Mouse (Mus musculus) brown adipose tissue, adult 24 weeks (tissue): ENCODE measurements around the gene D630023F18Rik. TPM values are rescaled to one million over a fixed set of nuclear protein-coding genes. Genes with fewer than 3 reads are reported as not detected.
A peak's percentile ranks its signal among the peaks of the same experiment; 100 is the strongest.

Source experiments
- H3K27ac ChIP-seq: fragments of 200-500 bp; replicated peaks from 2 replicates; pipeline ENCODE4 v1.5.1; 2012; ENCODE audit warnings: low read depth, mild to moderate bottlenecking, low read length
- H3K4me1 ChIP-seq: fragments of 200-500 bp; 2 replicates; pipeline ENCODE4 v1.6.1; 2012; ENCODE audit warnings: low read length, mixed read lengths; ENCODE audit not compliant: control insufficient read depth, insufficient read depth, insufficient read length
- H3K4me3 ChIP-seq: fragments of 200-500 bp; 2 replicates; pipeline ENCODE4 v1.5.1; 2012; ENCODE audit warnings: low read depth, mild to moderate bottlenecking, low read length, moderate library complexity; ENCODE audit not compliant: insufficient read depth
- polyA plus RNA-seq: library from polyadenylated mRNA; stranded (reverse); fragments of >200 nt; gene quantifications from 2 replicates; pipeline ENCODE4 v1.2.4, GENCODE M21; 2012; ENCODE audit not compliant: missing spikeins, insufficient read depth, insufficient read length

The D630023F18Rik gene
- polyA plus RNA-seq, 1 experiment: not detected

DNA sequence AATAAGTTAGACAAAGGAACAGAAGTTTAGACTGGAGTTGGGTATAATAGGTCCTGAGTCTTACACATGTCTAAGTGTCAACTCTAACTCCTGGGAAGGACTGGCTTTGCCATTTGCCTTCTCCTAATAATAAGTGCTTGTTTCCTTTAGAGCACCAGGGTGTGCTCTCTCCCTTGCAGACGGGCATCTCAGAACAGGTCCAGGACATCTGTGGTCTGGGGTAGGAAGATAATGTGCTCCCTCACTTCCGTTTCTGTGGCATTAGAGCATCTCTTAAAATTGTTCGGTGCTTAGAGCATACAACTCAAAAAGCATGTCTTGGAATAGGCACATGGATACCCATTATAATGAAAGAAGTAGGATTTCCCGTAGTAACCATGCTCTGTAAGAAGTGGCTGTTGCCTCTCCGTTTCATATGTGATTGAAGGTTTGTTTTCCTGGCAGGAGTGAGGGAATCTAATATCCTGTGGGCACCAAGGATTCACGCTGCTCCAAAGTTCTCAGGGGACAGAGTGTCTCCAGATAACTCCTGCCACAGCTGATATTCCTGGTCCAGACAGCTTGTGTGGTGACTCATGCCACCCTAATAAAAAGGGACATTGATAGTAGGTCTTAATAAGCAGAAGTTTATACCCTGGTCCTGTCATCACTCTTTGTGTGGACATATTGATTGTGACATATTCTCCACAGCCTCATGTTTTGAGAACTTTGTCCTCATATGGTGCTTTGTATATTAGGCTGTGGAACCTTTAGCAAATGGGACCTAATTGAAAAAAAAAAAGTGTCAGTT lies 34.3 kb downstream of the D630023F18Rik start:
- H3K27ac ChIP-seq: no peak overlapping the region

DNA sequence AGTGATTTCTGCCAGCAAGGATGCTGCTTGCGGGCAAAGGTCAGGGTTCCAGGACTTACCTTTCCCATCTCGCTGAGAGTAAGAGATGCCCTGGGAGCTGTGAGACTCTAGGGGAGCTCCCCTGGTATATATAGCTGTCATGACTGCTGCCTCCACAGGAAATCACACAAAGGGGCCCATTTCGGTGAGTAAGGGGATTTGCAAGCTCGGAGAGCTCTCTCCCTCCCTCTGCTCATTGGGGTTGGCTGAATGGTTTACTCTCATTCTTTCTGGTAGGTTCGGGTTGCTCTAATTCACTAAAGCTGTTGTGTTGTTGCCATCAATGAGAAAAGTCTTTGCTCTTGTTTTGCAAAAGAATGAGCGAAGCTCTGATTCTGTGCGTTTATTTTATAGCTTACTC lies 40.8 kb downstream of the D630023F18Rik start, which contains the start of gene Crygb:
TSS of gene Crygb (minus strand) at position 101 of the 400 bp plus-strand sequence.
- H3K4me1 ChIP-seq: no peaks in the 10 kb centered on the region
- H3K27ac ChIP-seq: no peak within 1 kb of the TSS

More for the DNA sequence above, 34.3 kb downstream of the D630023F18Rik start:
- no peaks in the 10 kb centered on the region for H3K4me1 ChIP-seq
- H3K4me3 ChIP-seq: no peak overlapping the region

DNA sequence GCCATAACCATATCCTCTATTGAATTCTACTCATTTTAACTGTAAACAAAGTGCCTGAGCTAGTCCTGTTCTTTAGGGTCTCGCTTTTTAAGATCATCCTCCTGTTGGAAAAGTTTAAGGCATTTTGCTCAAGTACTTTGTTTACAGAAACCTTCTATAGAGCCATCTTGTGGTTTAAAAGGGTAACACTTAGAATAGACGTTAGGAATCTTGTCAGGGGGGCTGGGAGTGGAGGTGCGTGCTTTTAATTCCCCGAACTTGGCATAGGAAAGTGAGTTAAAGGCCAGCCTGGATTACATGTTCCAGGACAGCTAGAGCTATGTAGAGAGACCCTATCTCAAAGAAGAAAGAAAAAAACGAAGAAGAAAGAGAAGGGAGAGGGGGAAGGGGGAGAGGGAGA lies 47.4 kb downstream of the D630023F18Rik start:
- Histone ChIP-seq H3K4me3 (no peak overlapping the region), H3K27ac (no peak overlapping the region), H3K4me1 (no peaks in the 10 kb centered on the region)

More for the DNA sequence above, 40.8 kb downstream of the D630023F18Rik start, which contains the start of gene Crygb:
- no peak within 1 kb of the TSS for H3K4me3 ChIP-seq

DNA sequence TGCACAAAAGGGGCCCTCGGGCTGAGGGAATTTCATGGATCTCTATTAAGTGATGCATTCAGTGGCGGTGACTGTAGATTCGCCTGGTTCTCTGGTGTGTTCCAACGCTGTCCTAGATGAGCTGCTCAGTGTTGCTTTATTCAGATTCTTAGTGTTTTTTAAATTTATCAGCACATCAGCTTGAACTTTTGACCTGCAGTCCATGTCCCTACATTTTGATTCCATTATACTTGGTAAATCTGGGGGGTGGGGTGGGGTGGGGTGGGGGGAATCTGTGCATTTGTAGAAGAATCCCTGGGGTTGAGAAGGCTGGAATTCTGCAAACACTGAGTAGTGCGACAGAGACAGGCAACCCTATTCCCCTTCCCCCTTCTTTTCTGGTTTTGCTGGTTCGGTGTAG lies 49.4 kb downstream of the D630023F18Rik start, which contains the start of gene Crygc:
TSS of gene Crygc (minus strand) at position 101 of the 400 bp plus-strand sequence.
- Histone ChIP-seq H3K27ac (no peak within 1 kb of the TSS), H3K4me3 (no peak within 1 kb of the TSS), H3K4me1 (no peaks in the 10 kb centered on the region)

DNA sequence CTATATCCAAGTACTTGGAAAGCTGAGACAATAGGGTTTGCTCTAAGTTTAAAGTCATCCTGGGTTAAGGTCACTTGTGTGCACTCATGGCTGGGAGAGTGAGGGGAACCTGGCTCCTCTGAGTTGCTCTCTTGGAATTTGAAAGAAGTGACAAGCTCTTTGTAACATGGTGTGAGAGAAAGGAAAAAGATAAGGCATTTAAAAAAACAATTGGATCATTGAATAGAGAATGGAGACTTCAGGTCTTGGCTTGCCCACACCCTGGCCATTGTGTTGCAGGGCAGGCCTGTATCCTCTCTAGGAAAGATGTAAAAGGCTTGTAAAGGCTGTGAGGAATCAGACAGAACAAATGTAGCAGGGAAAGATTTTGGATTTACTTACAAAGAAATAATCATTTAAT lies 55.2 kb downstream of the D630023F18Rik start:
- Histone ChIP-seq H3K4me1 (no peaks in the 10 kb centered on the region), H3K27ac (no peak overlapping the region), H3K4me3 (no peak overlapping the region)

DNA sequence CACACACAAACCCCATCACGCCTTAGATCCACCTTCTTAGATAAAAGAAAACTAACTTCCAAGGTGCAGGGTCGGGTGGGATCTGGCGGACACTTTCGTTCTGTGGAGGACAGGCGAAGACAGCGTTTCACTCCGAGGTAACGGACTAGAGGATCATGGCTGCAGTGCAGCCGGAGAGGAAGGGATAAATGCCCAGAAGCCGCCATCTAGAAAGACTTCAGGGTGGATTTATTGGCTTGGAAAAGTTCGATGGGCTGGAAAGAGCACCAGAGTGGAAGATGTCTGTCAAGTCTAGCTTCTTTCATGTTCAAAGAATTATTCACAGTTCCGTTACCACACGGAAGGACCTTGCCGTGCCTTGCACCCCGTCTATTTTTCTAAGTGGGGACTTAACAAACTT lies 58.8 kb downstream of the D630023F18Rik start:
- no peaks in the 10 kb centered on the region for H3K4me1 ChIP-seq
- peak overlapping the region; percentile 35; the same call in 1 of the 2 replicates for H3K4me3 ChIP-seq
- H3K27ac ChIP-seq: no peak overlapping the region; the same call in 1 of the 2 replicates

DNA sequence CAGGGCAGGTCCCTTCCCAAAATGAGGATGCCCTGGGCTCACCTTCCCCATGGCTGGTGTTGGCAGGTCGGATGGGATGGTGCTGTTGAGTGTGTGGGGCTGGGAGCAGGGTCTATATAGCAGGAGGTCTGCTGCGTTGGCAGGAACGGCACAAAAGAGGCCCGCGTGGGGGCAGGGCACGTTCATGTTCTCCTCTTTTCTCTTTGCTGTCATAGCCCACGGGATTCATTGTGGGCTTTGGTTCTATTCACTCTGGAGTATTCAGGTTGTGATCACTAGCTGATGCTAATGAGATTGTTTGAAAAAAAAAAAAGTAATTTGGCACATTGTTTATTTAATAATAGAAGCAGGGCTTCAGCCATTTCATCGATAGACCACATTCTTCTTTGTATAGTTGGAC lies 59.7 kb downstream of the D630023F18Rik start, which contains the start of gene Crygd:
TSS of gene Crygd (minus strand) at position 101 of the 400 bp plus-strand sequence.
- Histone ChIP-seq H3K27ac (no peak within 1 kb of the TSS; the same call in 1 of the 2 replicates), H3K4me3 (peak within 1 kb of the TSS; percentile 35; the same call in 1 of the 2 replicates)

More for the DNA sequence above, 59.7 kb downstream of the D630023F18Rik start, which contains the start of gene Crygd:
- no peaks in the 10 kb centered on the region for H3K4me1 ChIP-seq

Other genes starting within 250 kb of the D630023F18Rik start
- 2.3 and 3.1 TPM in 2 replicates for gene Plekhm3, start 166.4 kb downstream of the D630023F18Rik start, polyA plus RNA-seq
- gene Akr1cl, start 90.5 kb downstream of the D630023F18Rik start, polyA plus RNA-seq: not detected in 2 replicates
- not detected in 2 replicates for gene Cryge, start 72.1 kb downstream of the D630023F18Rik start, polyA plus RNA-seq
- gene Crygd, start 59.8 kb downstream of the D630023F18Rik start, polyA plus RNA-seq: not detected in 2 replicates
- not detected in 2 replicates for gene Crygc, start 49.5 kb downstream of the D630023F18Rik start, polyA plus RNA-seq
- not detected in 2 replicates for gene Crygb, start 40.9 kb downstream of the D630023F18Rik start, polyA plus RNA-seq
- gene Cryga, start 19.8 kb downstream of the D630023F18Rik start, polyA plus RNA-seq: not detected in 2 replicates
- gene Gm28845, start 3.7 kb downstream of the D630023F18Rik start, polyA plus RNA-seq: not detected in 2 replicates
- 333 and 355 TPM in 2 replicates for gene Idh1, start 63.3 kb upstream of the D630023F18Rik start, polyA plus RNA-seq
- 9.1 and 9.5 TPM in 2 replicates for gene Pikfyve, start 63.5 kb upstream of the D630023F18Rik start, polyA plus RNA-seq
- not detected in 2 replicates for gene Pth2r, start 158.8 kb upstream of the D630023F18Rik start, polyA plus RNA-seq